Mouse (Mus musculus) forebrain, embryonic 15.5 days (tissue): ENCODE data around the gene Thada. TPM values are rescaled to one million over a fixed set of nuclear protein-coding genes. Genes with fewer than 3 reads are reported as not detected.

Experiments used
- ATAC-seq: fragments of 200-750 bp; cut with Nextera tagmentation; replicated peaks from 2 replicates; pipeline ENCODE4 v1.8.0; 2017; ENCODE audit warnings: mild to moderate bottlenecking, moderate TSS enrichment, moderate library complexity
- H3K27ac ChIP-seq: fragments of 300-500 bp; sonication (generic); replicated peaks from 2 replicates; pipeline ENCODE4 v1.5.1; 2015; ENCODE audit warnings: mild to moderate bottlenecking, inconsistent platforms
- H3K27me3 ChIP-seq: fragments of 300-500 bp; sonication (generic); 2 replicates; pipeline ENCODE4 v1.6.1; 2015; ENCODE audit warnings: inconsistent platforms
- H3K36me3 ChIP-seq: fragments of 300-500 bp; sonication (generic); 2 replicates; pipeline ENCODE4 v1.6.1; 2015; ENCODE audit warnings: mild to moderate bottlenecking, inconsistent platforms
- H3K4me1 ChIP-seq: fragments of 300-500 bp; sonication (generic); 2 replicates; pipeline ENCODE4 v1.6.1; 2015; ENCODE audit warnings: inconsistent platforms
- H3K4me2 ChIP-seq: fragments of 300-500 bp; sonication (generic); replicated peaks from 2 replicates; pipeline ENCODE4 v1.6.1; 2015; ENCODE audit warnings: mild to moderate bottlenecking, inconsistent platforms
- H3K4me3 ChIP-seq: fragments of 300-500 bp; sonication (generic); 2 replicates; pipeline ENCODE4 v1.5.1; 2015; ENCODE audit warnings: mild to moderate bottlenecking, inconsistent platforms
- H3K9ac ChIP-seq: fragments of 300-500 bp; sonication (generic); replicated peaks from 2 replicates; pipeline ENCODE4 v1.6.1; 2015; ENCODE audit warnings: mild to moderate bottlenecking, inconsistent platforms
- H3K9me3 ChIP-seq: fragments of 300-500 bp; sonication (generic); 2 replicates; pipeline ENCODE4 v1.6.1; 2016; ENCODE audit warnings: inconsistent platforms
- WGBS: fragments of 180-500 bp; shearing (Covaris S2); methylation state at CpG from one replicate; pipeline ENCODE4 v1.1.7; 2015; ENCODE audit warnings: mixed read lengths; 5-methylcytosine and 5-hydroxymethylcytosine counted together
- polyA plus RNA-seq: library from polyadenylated mRNA; unstranded; fragments of >200 nt; fragmentation: Nextera tagmentation; extraction: Ambion mirVana; gene quantifications from 2 replicates; pipeline ENCODE4 v1.2.1, GENCODE M21; 2015

The Thada gene
- polyA plus RNA-seq, 1 experiment from 2014 or later: 6.0 TPM

DNA sequence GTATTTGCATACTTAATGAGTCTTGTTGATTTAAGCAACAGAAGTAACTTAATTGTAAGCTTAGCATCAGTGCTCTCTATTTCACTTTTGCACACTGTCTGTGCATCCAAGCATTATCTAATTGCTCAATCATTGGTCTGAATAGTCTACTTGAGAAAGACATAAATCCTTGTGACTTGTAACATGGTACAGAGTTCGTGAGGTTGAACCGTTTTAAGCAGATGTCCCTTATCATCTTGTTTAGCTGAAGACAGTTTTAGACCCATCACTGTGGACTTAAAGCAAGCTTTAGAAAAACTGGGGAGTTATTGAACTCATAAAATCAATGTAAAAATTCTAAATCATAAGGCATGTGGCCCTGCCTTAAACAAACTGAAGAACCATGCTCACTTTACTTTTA lies 31.6 kb upstream of the Thada start:
- no peaks in the 10 kb centered on the region for H3K4me1 ChIP-seq
- no peak for ATAC-seq
- no peak overlapping the region for H3K9ac ChIP-seq
- no peak overlapping the region for H3K4me2 ChIP-seq
- H3K36me3 ChIP-seq: no peaks in the 10 kb centered on the region
- H3K27me3 ChIP-seq: no peaks in the 10 kb centered on the region
- WGBS: 62% methylated on average over 2 of the region's 2 CpGs
- no peak overlapping the region for H3K4me3 ChIP-seq
- no peak overlapping the region for H3K27ac ChIP-seq
- H3K9me3 ChIP-seq: no peaks in the 10 kb centered on the region

- H3K27ac ChIP-seq: no peak overlapping the region
- H3K4me2 ChIP-seq: no peak overlapping the region
- no peaks in the 10 kb centered on the region for H3K27me3 ChIP-seq
- H3K4me1 ChIP-seq: no peaks in the 10 kb centered on the region
- ATAC-seq: no peak
- no peak overlapping the region for H3K4me3 ChIP-seq
- WGBS: 80% methylated on average over 5 of the region's 5 CpGs
- no peaks in the 10 kb centered on the region for H3K36me3 ChIP-seq
- H3K9ac ChIP-seq: no peak overlapping the region
- no peaks in the 10 kb centered on the region for H3K9me3 ChIP-seq
These were observed 31.0 kb upstream of the Thada start for GRCm38 (mm10) chr17:84497026-84497425.

GRCm38 (mm10) chr17:84492255-84492880 lies 26.4 kb upstream of the Thada start:
- no peaks in the 10 kb centered on the region for H3K4me1 ChIP-seq
- no peak overlapping the region for H3K4me3 ChIP-seq
- no peak overlapping the region for H3K9ac ChIP-seq
- 0 out of 2 replicates have a peak, but pooled peaks have one; percentile 60 for ATAC-seq
- no peaks in the 10 kb centered on the region for H3K36me3 ChIP-seq
- no peaks in the 10 kb centered on the region for H3K9me3 ChIP-seq
- H3K27me3 ChIP-seq: no peaks in the 10 kb centered on the region
- WGBS: 16% methylated on average over 5 of the region's 5 CpGs
- no peak overlapping the region for H3K27ac ChIP-seq
- H3K4me2 ChIP-seq: no peak overlapping the region

- no peaks in the 10 kb centered on the region for H3K36me3 ChIP-seq
- no peak overlapping the region for H3K27ac ChIP-seq
- no peak overlapping the region for H3K4me3 ChIP-seq
- H3K9me3 ChIP-seq: no peaks in the 10 kb centered on the region
- no peaks in the 10 kb centered on the region for H3K4me1 ChIP-seq
- no peak for ATAC-seq
- H3K27me3 ChIP-seq: no peaks in the 10 kb centered on the region
- H3K4me2 ChIP-seq: no peak overlapping the region
- 81% methylated on average over 2 of the region's 2 CpGs for whole genome bisulfite sequencing
- H3K9ac ChIP-seq: no peak overlapping the region
These were observed 21.4 kb upstream of the Thada start for GRCm38 (mm10) chr17:84487415-84487814.

DNA sequence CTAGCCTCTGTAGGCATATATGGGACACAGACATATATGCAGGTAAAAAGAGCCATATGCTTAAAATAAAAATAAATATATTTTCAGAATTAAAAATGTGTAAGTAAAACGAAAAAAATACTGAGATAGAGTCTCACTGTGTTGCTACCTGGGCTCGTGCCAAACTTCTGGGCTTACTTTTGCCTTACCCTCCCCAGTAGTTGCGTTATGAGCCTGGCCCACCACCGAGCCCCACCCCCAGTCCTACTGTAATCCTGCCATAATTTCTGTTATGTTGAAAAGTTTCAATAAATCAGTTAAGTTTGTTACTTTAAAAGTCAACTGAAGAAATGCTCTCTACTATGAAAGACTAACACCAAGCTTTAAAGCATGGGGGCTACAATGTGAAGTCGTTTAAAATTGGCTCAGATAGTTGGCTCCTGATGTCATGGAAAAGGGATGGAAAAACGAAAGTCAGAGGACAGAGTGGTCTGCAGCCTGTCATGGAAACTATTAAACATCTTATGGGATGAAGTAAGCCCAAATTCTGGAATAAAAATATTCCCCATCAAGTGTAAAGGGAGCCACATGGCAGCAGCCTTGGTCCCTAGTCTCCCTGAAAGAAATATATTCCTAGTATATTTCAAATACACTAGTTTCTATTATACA lies 17.8 kb upstream of the Thada start:
- H3K4me1 ChIP-seq: peaks cover 5% of the 10 kb centered on the region; the same call in 1 of the 2 replicates
- no peaks in the 10 kb centered on the region for H3K36me3 ChIP-seq
- H3K9ac ChIP-seq: no peak overlapping the region
- 73% methylated on average over 6 of the region's 6 CpGs for WGBS
- H3K9me3 ChIP-seq: no peaks in the 10 kb centered on the region
- ATAC-seq: no peak
- H3K27ac ChIP-seq: no peak overlapping the region
- H3K4me3 ChIP-seq: no peak overlapping the region
- no peak overlapping the region for H3K4me2 ChIP-seq
- no peaks in the 10 kb centered on the region for H3K27me3 ChIP-seq

DNA sequence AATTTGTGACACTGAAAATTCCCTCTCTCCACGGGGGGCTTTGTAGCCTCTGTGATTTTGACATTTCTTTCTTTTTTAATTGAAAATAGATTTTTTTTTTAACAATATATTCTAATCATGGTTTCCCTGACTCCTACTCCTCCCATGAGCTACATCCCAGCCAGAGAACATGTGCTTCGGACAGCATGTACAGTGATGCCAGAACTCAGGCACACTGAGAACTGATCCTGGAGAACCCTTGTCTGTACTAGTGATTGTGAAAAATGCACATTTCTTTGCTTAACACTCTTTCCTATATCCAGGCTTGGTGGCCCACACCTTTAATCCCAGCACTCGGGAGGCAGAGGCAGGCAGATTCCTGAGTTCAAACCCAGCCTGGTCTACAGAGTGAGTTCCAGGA lies 16.8 kb upstream of the Thada start:
- H3K27me3 ChIP-seq: no peaks in the 10 kb centered on the region
- 82% methylated on average over 3 of the region's 3 CpGs for WGBS
- H3K9ac ChIP-seq: no peak overlapping the region
- H3K4me3 ChIP-seq: no peak overlapping the region
- ATAC-seq: no peak
- H3K36me3 ChIP-seq: no peaks in the 10 kb centered on the region
- no peak overlapping the region for H3K27ac ChIP-seq
- H3K4me2 ChIP-seq: no peak overlapping the region
- H3K4me1 ChIP-seq: peaks cover 5% of the 10 kb centered on the region; the same call in 1 of the 2 replicates
- H3K9me3 ChIP-seq: no peaks in the 10 kb centered on the region

DNA sequence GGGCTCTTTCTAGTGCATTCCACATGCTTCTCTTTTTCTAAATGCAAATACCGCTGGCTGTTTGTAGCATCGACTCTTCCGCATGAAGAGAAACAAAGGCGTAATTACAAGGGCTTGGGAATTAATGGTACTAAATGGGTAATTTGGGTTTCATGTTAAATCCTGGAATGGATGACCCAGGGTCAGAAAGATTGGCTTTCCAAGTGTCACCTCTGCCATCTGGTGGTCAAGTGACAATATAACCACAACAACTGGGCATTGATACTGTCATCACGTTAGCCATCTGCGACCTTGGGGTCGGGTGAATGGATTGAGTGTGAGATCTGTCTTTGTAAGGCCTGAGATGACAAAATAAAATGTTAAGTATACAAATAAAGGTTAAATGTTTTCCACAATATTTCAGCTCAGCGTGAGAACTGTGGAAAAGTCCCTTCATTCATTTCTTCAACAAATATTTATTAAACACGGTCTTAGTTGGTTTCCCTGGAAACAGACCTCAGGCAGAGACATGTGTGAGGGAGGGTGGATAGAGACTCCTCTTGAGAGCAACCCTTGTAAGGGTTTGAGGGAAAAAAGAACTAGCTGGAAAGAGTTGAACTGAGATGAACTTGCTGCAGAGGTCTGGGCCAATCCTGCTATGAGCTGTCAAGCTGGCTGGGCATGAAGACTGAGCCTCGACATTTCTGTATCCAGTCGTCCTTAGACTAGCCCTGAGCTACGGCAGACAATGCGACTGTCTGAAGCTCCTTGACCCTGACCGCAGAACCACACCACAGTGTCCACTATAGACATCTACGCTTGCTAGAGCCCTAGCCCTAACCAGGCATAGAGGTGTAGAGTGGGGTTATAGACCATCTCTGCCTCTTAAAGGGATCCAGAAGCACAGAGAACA lies 14.7 kb upstream of the Thada start:
- no peak overlapping the region for H3K4me3 ChIP-seq
- peaks cover 5% of the 10 kb centered on the region; the same call in 1 of the 2 replicates for H3K4me1 ChIP-seq
- H3K4me2 ChIP-seq: no peak overlapping the region
- ATAC-seq: peak; percentile 32; the same call in 1 of the 2 replicates
- no peaks in the 10 kb centered on the region for H3K36me3 ChIP-seq
- no peaks in the 10 kb centered on the region for H3K27me3 ChIP-seq
- no peaks in the 10 kb centered on the region for H3K9me3 ChIP-seq
- 42% methylated on average over 15 of the region's 15 CpGs for WGBS
- H3K9ac ChIP-seq: no peak overlapping the region
- H3K27ac ChIP-seq: no peak overlapping the region

DNA sequence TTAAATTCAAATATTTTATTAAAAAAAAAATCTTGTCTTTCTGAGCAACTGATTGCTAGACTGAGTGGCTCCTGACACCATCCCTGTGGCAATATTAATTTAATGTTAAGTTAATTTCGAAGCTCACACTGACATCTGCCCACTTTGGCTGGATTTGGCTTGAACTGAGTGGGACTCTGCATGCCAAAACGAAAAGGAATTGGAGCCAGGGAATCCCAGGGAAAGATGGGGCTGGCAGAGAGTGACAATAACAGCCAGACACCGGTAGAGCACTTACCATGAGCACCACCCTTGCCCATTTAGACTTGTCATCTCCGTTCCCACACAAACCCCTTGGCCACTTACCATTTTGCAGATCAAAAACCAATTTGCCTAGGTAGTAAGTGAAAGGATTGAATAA lies 12.3 kb upstream of the Thada start:
- no peak overlapping the region for H3K9ac ChIP-seq
- no peak overlapping the region for H3K4me2 ChIP-seq
- no peaks in the 10 kb centered on the region for H3K36me3 ChIP-seq
- H3K4me1 ChIP-seq: peaks cover 5% of the 10 kb centered on the region; the same call in 1 of the 2 replicates
- H3K9me3 ChIP-seq: no peaks in the 10 kb centered on the region
- no peak for ATAC-seq
- 64% methylated on average over 4 of the region's 4 CpGs for WGBS
- no peaks in the 10 kb centered on the region for H3K27me3 ChIP-seq
- no peak overlapping the region for H3K27ac ChIP-seq
- no peak overlapping the region for H3K4me3 ChIP-seq

- 90% methylated on average over 5 of the region's 5 CpGs for WGBS
- no peaks in the 10 kb centered on the region for H3K9me3 ChIP-seq
These were observed 11.2 kb upstream of the Thada start for GRCm38 (mm10) chr17:84477176-84477575.

DNA sequence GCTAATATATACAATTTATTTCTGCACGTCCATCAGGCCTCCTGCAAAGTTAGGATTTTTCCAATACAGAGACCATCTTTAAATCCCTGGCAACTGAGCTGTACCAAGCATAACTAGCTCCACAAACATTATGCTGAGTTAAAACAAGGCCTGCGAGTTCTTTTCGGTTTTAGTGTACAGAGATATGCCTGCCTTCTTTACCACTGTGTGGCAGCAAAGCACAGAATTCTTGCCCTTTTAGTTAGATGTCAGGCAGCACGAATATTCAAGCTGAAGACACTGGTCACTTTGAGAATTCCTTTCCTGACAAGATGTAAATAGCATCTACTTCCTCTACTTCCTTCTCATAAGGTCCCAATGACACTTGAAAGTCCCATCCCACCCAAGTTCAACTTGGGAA lies 8.3 kb upstream of the Thada start:
- ATAC-seq: no peak
- Histone ChIP-seq H3K27ac (no peak overlapping the region), H3K4me1 (no peaks in the 10 kb centered on the region), H3K9ac (no peak overlapping the region), H3K4me3 (no peak overlapping the region), H3K27me3 (no peaks in the 10 kb centered on the region), H3K4me2 (no peak overlapping the region), H3K9me3 (no peaks in the 10 kb centered on the region), H3K36me3 (no peaks in the 10 kb centered on the region)
- 54% methylated on average over 4 of the region's 4 CpGs for WGBS

More at GRCm38 (mm10) chr17:84477176-84477575, 11.2 kb upstream of the Thada start:
- ATAC-seq: no peak
- H3K4me3 ChIP-seq: no peak overlapping the region
- no peaks in the 10 kb centered on the region for H3K36me3 ChIP-seq
- no peaks in the 10 kb centered on the region for H3K27me3 ChIP-seq
- no peak overlapping the region for H3K4me2 ChIP-seq
- H3K9ac ChIP-seq: no peak overlapping the region
- H3K27ac ChIP-seq: no peak overlapping the region
- peaks cover 5% of the 10 kb centered on the region; the same call in 1 of the 2 replicates for H3K4me1 ChIP-seq

DNA sequence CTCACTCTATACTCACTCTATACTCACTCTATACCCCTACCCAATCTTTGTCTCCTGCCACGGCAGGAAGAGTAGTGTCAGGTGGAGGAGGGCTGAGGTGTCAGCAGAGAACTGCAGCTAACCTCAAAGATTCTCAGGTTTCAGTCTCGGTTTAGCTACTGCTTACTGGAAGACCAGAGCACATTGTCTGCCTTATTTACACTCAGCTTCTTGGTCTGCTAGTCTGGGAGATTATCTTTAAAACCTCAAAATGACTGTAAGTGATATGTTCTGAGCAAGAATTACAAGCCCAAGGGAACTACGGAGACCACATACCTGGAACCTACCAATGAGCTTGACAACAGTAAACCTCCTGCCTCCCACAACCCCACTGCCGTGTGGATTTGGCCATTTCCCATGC lies 31.0 kb downstream of the Thada start:
- peaks cover 54% of the 10 kb centered on the region for H3K36me3 ChIP-seq

DNA sequence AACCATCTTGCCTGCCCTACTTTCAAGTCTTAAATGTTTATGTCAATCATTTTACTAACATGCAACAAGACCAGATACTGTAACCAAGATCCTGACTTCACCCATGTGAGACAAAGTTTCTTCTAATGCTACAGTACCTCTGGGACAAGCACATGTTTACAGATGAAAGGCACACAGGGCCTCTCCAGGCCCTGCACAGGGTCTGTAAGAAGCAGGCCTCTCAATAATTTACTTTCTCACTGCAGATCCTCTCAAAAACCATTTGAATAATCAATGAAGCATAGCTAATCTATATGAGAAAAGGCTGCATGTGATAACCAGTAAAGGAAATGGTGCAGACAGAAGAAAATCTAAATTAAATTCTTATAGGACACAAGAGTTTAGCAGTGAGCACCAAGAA lies 31.8 kb downstream of the Thada start:
- H3K4me2 ChIP-seq: no peak overlapping the region
- H3K4me3 ChIP-seq: no peak overlapping the region
- H3K27ac ChIP-seq: no peak overlapping the region
- H3K27me3 ChIP-seq: no peaks in the 10 kb centered on the region
- H3K9me3 ChIP-seq: no peaks in the 10 kb centered on the region
- no peak for ATAC-seq
- no peaks in the 10 kb centered on the region for H3K4me1 ChIP-seq
- H3K9ac ChIP-seq: no peak overlapping the region
- peaks cover 54% of the 10 kb centered on the region for H3K36me3 ChIP-seq

More for the DNA sequence above, 31.0 kb downstream of the Thada start:
- Histone ChIP-seq H3K9ac (no peak overlapping the region), H3K4me2 (no peak overlapping the region), H3K9me3 (no peaks in the 10 kb centered on the region), H3K27me3 (no peaks in the 10 kb centered on the region), H3K4me1 (no peaks in the 10 kb centered on the region), H3K27ac (no peak overlapping the region), H3K4me3 (no peak overlapping the region)
- WGBS: 84% methylated on average over 4 of the region's 4 CpGs
- ATAC-seq: no peak
